Mouse (Mus musculus) gastrocnemius, adult 18-20 months (tissue): ENCODE data around the gene Git2. TPM values are rescaled to one million over a fixed set of nuclear protein-coding genes. Genes with fewer than 3 reads are reported as not detected.
A peak's percentile ranks its signal among the peaks of the same experiment; 100 is the strongest.

ENCODE experiments used
- DNase-seq: peaks from one replicate; pipeline ENCODE4 v3.0.0; 2021; ENCODE audit warnings: low spot score
- long read RNA-seq, 2 experiments: library from polyadenylated mRNA; stranded (forward); transcript quantifications; one replicate each; pipeline ENCODE4 v2.0.0; 2021
- total RNA-seq, 2 experiments: library from RNA; stranded (reverse); gene quantifications; 2 replicates each; pipeline ENCODE4 v1.2.3; 2021

The Git2 gene
- total RNA-seq = 10 to 100 TPM; 13.3 to 16.2 TPM
- long read RNA-seq, experiment 1, full-length matches to known transcripts = 2 of 8 reads
- long read RNA-seq, experiment 1, partial matches to known transcripts = 4 of 8 reads
- long read RNA-seq, experiment 1, other reads (novel, unspliced or antisense) = 2 of 8 reads
- long read RNA-seq, experiment 2, partial matches to known transcripts = 1 of 6 reads
- long read RNA-seq, experiment 2, other reads (novel, unspliced or antisense) = 5 of 6 reads

- peak; percentile 14 for DNase-seq
These were observed at the start of gene Git2 for GRCm38 (mm10) chr5:114775056-114775979. Gene Git2 (minus strand): TSS chr5:114775517.

DNA sequence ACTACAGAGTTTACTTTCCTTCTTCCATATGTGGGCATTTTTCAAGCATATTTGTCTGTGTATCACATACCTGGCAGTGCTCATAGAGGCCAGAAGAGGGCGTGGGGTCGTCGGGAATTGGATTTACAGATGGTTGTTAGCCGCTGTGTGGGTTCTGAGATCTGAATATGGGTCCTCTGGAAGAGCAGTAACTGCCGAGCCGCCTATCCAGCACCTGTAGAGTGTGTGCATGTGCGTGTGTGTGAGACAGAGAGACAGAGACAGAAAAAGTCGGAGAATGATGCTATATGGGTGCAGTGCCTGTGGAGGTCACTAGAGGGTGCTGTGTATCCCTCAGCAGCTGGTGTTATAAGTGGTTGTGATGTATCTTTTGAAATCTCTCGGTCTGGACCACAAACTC lies 48.9 kb upstream of the Git2 start:
- DNase-seq = peak; percentile 34

DNA sequence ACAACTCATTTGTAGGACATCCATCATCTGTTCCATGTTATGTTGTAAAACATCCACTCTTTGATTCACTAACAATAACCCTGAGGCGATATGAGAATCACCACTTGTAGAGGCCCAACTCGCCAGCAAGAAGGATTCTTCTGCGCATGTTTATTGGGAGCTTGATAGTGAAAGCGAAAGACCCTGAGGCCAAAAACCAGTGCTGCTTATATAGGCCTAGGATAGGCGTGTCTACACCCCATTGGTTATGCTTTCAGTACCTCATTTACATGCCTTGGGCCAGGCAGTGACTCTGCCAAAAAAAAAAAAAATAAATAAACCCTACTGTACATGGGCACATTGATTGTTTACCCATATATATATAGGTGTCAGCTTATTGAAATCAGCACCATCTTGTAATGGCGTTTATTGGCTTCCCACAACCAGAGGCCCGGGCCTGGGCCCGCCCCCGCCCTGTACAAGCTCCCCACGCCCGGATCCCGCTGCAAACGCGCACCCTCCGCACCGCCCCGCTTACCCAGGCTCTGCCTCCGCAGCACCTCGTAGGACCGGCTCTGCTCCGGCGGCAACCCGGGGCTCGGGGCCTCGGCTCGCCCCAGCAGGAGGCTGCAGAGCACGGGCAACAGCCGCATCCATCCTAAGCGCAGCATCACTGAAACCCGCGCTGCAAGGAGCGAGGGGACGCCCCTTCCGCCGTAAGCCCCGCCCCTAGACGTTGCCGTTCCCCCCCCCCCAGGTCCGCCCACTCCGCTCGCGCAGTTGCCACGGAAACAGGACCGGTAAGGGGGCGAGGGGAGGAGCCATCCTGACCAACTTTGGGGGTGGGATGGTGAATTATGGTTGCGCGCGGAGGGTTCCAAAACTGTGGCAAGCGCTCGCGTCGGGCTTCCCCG lies 47.7 kb upstream of the Git2 start, which contains the start of gene 1500011B03Rik:
TSS of gene 1500011B03Rik (minus strand) at position 673 of the 893 bp plus-strand sequence.
- peak; percentile 31 for DNase-seq

DNA sequence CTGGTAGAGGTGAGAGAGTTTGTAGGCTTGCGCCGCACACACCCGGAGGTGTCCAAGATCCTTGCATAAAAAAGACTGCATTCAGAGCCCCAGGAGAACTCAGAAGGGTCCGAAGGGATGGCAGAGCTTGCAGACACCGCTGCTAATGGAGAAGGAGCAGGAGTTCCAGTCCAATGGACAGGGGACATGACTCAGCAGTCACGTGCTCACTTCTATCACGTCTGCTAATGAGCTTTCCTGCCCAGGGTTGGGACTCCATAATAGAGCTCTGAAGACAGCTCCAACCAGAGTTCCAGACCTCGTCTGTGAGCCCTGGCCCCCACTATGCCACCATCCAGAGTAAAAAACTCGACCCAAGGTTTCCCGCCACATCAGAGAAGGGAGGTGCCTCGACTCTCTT lies 42.8 kb upstream of the Git2 start:
- no peak for DNase-seq

DNA sequence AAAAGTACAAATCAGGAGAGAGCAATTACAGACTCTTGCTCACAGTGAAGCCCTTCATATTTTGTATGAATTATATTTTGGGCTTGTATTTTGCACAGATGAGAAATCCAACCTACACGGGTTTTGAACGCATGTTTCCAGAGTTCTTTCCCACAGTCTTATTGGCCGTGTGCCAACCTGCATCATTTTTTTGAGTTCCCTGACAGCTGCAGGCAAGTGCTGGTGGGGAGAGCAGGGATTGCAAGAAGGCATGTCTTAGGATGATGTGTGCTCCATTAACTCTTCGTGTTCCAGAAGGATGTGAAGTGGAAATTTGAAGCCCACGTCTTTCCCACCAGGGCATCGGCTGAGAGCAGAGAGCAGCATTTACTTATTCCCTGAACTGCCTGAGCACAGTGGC lies 41.3 kb upstream of the Git2 start:
- no peak for DNase-seq

DNA sequence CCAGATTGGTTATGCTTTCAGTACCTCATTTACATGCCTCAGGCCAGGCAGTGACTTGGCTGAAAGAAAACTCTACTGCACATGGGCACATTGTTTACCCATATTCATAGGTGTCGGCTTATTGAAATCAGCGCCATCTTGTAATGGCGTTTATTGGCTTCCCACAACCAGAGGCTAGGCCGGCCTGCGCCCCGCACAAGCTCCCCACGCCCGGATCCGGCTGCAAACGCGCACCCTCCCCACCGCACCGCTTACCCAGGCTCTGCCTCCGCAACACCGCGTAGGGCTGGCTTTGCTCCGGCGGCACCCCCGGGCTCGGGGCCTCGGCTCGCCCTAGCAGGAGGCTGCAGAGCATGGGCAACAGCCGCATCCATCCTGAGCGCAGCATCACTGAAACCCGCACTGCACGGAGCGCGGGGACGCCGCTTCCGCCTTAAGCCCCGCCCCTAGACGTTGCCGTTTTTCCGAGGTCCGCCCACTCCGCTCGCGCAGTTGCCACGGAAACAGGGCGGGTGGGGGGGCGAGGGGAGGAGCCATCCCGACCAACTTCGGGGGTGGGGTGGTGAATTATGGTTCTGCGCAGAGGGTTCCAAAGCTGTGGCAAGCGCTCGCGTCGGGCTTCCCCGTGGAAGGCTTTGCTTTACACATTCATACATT lies 38.3 kb upstream of the Git2 start:
- DNase-seq = peak; percentile 73

GRCm38 (mm10) chr5:114809826-114810225 lies 34.5 kb upstream of the Git2 start:
- DNase-seq = no peak

- no peak for DNase-seq
These were observed 34.0 kb upstream of the Git2 start for GRCm38 (mm10) chr5:114809181-114809756.

- DNase-seq = no peak
These were observed 33.1 kb upstream of the Git2 start for GRCm38 (mm10) chr5:114808385-114808784.

- no peak for DNase-seq
These were observed 32.6 kb upstream of the Git2 start for GRCm38 (mm10) chr5:114807893-114808292.

DNA sequence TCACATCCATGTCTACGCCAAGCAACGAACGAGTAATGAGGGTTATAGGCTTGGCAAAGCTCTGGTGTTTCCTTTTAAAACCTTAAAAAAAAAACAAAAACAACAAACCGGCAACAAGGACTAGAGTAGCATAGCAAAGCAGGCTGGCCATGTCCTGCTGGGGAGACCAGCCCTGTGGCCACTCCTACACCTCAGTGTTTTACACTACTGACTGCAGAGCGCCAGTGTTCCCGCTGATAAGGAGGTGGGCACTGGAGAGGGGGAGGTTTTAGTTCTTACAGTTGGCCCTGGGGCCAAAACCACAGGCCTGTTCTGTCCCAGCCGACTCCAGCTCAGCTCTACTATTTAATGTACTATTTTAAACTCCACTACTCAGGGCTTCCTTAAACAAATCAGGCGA lies 32.2 kb upstream of the Git2 start:
- no peak for DNase-seq

- no peak for DNase-seq
These were observed 31.7 kb upstream of the Git2 start for GRCm38 (mm10) chr5:114807063-114807462.

- no peak for DNase-seq
These were observed 31.3 kb upstream of the Git2 start for GRCm38 (mm10) chr5:114806636-114807035.

DNA sequence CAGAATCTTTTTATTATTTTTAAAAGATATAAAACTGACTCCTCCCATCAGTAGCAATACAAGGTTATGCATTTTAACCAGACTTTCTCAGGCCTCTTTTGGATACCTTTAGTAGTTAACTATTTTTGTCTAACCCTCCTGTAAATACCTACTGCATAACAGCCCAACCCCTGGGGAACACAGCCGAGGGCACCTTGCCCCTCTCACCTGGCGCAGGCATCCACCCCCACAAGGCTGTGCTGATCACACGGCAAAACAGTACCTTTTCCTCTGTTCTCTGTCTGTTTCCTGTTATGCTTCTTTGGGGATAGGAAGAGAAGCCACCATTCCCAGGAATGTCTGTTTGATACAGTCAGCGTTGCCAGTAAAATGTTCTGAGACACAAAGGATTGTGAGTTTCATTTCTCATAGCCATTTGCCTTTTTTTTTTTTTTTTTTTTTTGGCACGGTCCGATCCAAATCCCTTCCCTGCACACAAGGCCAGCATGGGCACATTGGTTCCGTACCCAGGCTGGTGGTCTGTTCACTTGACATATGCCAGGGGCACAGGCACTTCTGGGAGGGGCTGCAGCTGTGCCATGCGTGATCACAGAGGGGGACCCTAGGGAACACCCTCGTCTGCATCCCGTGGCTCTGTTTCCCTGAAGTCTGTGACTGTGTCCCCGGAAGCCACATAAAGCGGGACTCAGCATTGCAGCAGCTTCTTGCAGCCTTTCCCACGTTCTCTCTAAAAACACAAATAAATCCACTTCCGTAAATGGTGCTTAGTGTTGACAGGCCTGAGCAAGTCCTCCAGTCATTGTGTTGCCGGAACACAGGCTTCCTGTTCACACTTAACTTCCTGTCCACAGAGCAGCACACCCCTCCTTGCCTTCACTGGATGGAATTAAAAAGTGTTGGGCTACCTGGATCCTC lies 30.4 kb upstream of the Git2 start:
- peak; percentile 7 for DNase-seq

GRCm38 (mm10) chr5:114804958-114805357 lies 29.6 kb upstream of the Git2 start:
- peak; percentile 29 for DNase-seq

GRCm38 (mm10) chr5:114804335-114804734 lies 29.0 kb upstream of the Git2 start:
- DNase-seq = no peak

DNA sequence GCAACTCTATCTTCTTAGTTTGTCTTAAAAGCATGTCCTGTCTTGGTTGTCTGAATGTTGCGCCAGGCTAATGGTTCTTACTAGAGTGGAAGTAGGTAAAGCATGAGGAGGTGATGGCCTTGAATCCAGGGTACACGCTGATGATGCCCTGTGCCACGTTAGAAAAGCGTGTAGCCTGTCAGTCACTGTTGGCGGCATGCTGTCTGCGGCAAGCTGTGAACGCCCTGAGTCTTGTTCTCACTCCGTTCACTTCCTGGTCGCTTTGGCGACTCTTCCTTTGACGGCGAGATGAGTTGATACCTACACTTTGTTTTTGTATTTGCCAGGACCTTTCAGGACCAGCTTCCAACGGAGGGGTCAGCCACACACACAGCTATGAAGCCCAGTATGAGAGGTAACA lies 27.9 kb upstream of the Git2 start:
- no peak for DNase-seq

- no peak for DNase-seq
These were observed 26.5 kb upstream of the Git2 start for GRCm38 (mm10) chr5:114801841-114802240.

DNA sequence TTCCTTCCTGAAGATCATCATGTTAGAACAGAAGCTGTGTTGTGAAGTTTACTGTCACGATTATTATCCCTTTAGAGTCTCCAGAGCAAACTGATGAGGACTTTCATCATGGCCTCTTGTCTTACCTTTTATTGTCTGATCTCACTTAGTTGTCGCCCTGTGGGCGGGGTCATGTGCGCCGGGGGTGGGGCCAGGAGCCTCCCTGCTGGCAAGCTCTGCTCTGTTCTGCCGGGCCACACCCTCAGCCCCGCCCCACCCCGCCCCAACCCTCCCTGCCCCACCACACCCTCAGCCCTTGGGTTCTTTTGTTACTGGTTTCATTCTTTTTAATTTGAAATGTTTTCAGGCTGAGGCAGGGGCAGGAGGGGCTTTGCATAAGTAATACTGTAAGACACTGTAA lies 25.7 kb upstream of the Git2 start:
- no peak for DNase-seq

- DNase-seq = no peak
These were observed 24.5 kb upstream of the Git2 start for GRCm38 (mm10) chr5:114799848-114800247.
